Mouse (Mus musculus) kidney, postnatal 0 days (tissue): ENCODE measurements around the gene Zmiz1. TPM values are rescaled to one million over a fixed set of nuclear protein-coding genes. Genes with fewer than 3 reads are reported as not detected.
A peak's percentile ranks its signal among the peaks of the same experiment; 100 is the strongest.

Experiments used
- ATAC-seq: fragments of 200-750 bp; cut with Nextera tagmentation; replicated peaks from 2 replicates; pipeline ENCODE4 v1.8.0; 2017; ENCODE audit warnings: low read depth, moderate number of reproducible peaks, moderate TSS enrichment, moderate library complexity; ENCODE audit not compliant: low FRiP score
- DNase-seq: peaks from one replicate; pipeline ENCODE4 v3.0.0-alpha.2; 2016; ENCODE audit warnings: low spot score
- H3K27ac ChIP-seq: fragments of 300-500 bp; sonication (generic); 2 replicates; pipeline ENCODE4 v1.5.1; 2014; ENCODE audit warnings: mild to moderate bottlenecking
- H3K27me3 ChIP-seq: fragments of 300-500 bp; sonication (generic); 2 replicates; pipeline ENCODE4 v1.6.1; 2014; ENCODE audit warnings: low read length, mixed read lengths; ENCODE audit not compliant: insufficient read depth
- H3K36me3 ChIP-seq: fragments of 300-500 bp; sonication (generic); 2 replicates; pipeline ENCODE4 v1.6.1; 2014; ENCODE audit warnings: low read length, mixed read lengths; ENCODE audit not compliant: insufficient read depth
- H3K4me1 ChIP-seq: fragments of 300-500 bp; sonication (generic); replicated peaks from 2 replicates; pipeline ENCODE4 v1.6.1; 2014; ENCODE audit warnings: antibody characterized with exemption, low read length, mixed read lengths; ENCODE audit not compliant: insufficient read depth
- H3K4me2 ChIP-seq: fragments of 300-500 bp; sonication (generic); 2 replicates; pipeline ENCODE4 v1.6.1; 2014; ENCODE audit warnings: mild to moderate bottlenecking, low read length, moderate library complexity, mixed read lengths
- H3K4me3 ChIP-seq: fragments of 300-500 bp; sonication (generic); replicated peaks from 2 replicates; pipeline ENCODE4 v1.5.1; 2014; ENCODE audit warnings: low read depth, low read length
- H3K9ac ChIP-seq: fragments of 300-500 bp; sonication (generic); 2 replicates; pipeline ENCODE4 v1.6.1; 2014; ENCODE audit warnings: low read depth, low read length
- H3K9me3 ChIP-seq: fragments of 300-500 bp; sonication (generic); replicated peaks from 2 replicates; pipeline ENCODE4 v1.6.1; 2016; ENCODE audit warnings: low read length, inconsistent platforms, mixed read lengths
- CTCF ChIP-seq: IDR thresholded peaks from 2 replicates; pipeline ENCODE4 v1.5.1; 2016; ENCODE audit warnings: antibody characterized with exemption, low read depth, mild to moderate bottlenecking, moderate library complexity
- WGBS: fragments of 180-500 bp; shearing (Covaris S2); extraction: QIAGEN DNeasy Blood & Tissue Kit; methylation state at CpG from one replicate; pipeline ENCODE4 v1.1.7; 2014; 5-methylcytosine and 5-hydroxymethylcytosine counted together
- polyA plus RNA-seq: library from polyadenylated mRNA; unstranded; fragments of >200 nt; fragmentation: Nextera tagmentation; extraction: Ambion mirVana; gene quantifications from 2 replicates; pipeline ENCODE4 v1.2.1, GENCODE M21; 2015

Zmiz1 gene
- polyA plus RNA-seq, 1 experiment from 2014 or later: 25.0 TPM

DNA sequence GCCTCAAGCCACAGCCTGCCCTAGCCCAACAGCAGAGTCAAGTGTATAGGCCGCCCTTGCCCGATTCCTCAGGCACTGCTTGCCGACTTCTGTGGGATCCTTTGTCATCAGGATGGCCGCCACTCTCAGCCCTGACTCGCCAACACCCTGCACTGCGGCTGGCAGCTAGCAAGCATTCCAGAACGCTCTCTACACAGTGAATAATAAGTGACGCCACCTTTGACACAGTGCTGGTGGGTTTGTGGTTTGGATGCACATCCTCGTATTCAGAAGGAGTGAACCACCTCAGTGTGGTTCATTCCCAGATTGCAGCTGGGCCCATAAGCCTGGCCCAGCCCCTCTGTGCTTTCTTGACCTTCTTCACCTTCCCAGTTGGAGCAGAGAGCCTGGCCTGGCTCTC lies 17.1 kb downstream of the Zmiz1 start:
- Histone ChIP-seq H3K4me1 (peaks cover 90% of the 10 kb centered on the region), H3K36me3 (no peaks in the 10 kb centered on the region), H3K9ac (no peak overlapping the region), H3K4me3 (no peak overlapping the region), H3K4me2 (no peak overlapping the region), H3K9me3 (no peaks in the 10 kb centered on the region), H3K27ac (peak overlapping the region; percentile 61; the same call in 1 of the 2 replicates), H3K27me3 (no peaks in the 10 kb centered on the region)
- no peak for ATAC-seq
- no peak for DNase-seq
- no peak for TF ChIP-seq CTCF
- WGBS: 66% methylated on average over 9 of the region's 9 CpGs

DNA sequence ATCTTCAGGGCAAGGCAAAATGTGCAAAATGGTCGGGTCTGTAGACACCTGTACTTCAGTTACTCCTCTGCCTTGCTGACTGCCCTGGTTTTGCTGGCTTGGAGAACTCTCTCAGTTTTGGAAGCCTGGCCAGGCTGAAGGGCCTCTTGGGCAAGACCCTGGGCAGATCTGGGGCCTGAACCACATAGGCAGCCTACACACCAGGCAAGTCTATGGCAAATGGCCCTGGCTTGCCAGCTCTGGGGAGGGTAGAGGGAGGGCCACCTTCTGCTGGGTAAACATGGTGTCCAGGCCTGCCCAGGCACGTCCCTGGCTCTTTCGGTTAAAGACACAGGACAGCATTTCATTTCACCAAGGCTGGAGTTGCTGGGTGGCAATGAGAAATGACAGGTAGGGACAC lies 17.5 kb downstream of the Zmiz1 start:
- Histone ChIP-seq H3K9me3 (no peaks in the 10 kb centered on the region), H3K9ac (0 out of 2 replicates have a peak overlapping the region, but pooled peaks have one; percentile 13), H3K36me3 (no peaks in the 10 kb centered on the region), H3K4me2 (no peak overlapping the region), H3K4me1 (peaks cover 90% of the 10 kb centered on the region), H3K27me3 (no peaks in the 10 kb centered on the region), H3K27ac (peak overlapping the region; percentile 61), H3K4me3 (no peak overlapping the region)
- ATAC-seq: no peak
- WGBS: 71% methylated on average over 3 of the region's 3 CpGs
- TF ChIP-seq CTCF: no peak
- no peak for DNase-seq

DNA sequence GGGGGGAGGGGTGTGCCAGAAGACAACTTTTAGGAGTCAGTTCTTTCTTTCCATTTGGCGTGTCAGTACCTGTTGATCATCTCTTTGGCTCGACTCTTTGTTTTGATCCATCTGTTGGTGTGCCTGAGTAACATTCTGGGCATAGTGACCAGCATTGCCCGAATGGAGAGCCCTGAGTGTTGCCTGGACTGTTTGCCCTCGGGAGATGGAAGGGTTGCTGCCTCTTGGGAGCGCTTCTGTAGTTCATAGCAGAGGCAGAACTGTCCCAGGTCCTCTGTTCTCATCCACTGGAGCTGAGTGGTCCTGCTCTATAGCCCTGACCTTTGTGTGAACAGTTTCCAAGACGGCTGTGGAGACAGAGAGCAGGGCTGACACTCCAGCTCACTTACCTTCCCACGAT lies 18.3 kb downstream of the Zmiz1 start:
- H3K4me3 ChIP-seq: no peak overlapping the region
- 62% methylated on average over 7 of the region's 7 CpGs for WGBS
- no peaks in the 10 kb centered on the region for H3K36me3 ChIP-seq
- H3K4me2 ChIP-seq: no peak overlapping the region
- no peaks in the 10 kb centered on the region for H3K9me3 ChIP-seq
- no peak overlapping the region for H3K9ac ChIP-seq
- 0 out of 2 replicates have a peak overlapping the region, but pooled peaks have one; percentile 54 for H3K27ac ChIP-seq
- ATAC-seq: no peak
- DNase-seq: no peak
- TF ChIP-seq CTCF: no peak
- H3K27me3 ChIP-seq: no peaks in the 10 kb centered on the region
- peaks cover 90% of the 10 kb centered on the region for H3K4me1 ChIP-seq

DNA sequence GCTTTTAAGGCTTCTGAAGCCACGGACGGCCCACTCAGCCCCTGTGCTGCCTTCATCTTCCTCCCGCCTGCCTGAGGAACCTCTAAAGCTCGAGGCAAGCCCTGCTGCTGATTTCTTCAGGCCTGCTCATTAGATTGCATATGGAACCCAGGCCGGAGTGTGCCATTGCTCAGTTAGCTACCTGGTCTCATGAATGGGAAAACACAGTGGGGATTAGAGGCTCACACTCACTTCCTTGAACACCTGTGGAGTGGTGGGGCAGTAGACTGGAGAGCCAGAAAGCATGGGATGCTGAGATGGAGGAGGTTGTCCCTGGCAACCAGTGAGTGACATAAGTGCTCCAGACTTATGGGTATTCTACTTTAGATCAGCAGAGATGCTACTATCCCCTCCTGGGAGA lies 19.3 kb downstream of the Zmiz1 start:
- no peaks in the 10 kb centered on the region for H3K9me3 ChIP-seq
- H3K4me1 ChIP-seq: peaks cover 89% of the 10 kb centered on the region
- 47% methylated on average over 5 of the region's 5 CpGs for WGBS

DNA sequence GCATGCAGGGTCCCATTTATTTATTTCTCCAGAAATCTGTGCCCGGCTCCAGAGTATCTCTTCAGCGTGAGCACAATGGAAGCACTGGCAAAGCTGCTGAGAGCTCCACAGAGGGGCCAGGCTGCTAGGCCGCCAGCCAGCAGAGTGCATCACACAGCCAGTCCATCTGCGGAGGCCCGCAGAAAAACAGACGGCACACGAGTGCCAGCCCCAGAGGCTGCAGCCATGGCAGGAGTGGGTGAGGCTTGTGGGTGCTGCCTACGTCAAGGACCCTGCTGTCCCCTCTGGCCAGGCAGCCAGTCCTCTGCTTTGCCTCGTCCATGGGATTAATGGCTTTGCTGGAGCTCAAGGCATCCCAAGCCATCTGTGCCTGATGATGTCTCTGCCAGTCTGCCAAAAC lies 19.8 kb downstream of the Zmiz1 start:
- H3K9me3 ChIP-seq: no peaks in the 10 kb centered on the region
- H3K9ac ChIP-seq: no peak overlapping the region
- ATAC-seq: no peak
- no peaks in the 10 kb centered on the region for H3K36me3 ChIP-seq
- H3K4me3 ChIP-seq: no peak overlapping the region
- no peak for TF ChIP-seq CTCF
- no peaks in the 10 kb centered on the region for H3K27me3 ChIP-seq
- H3K4me2 ChIP-seq: no peak overlapping the region
- 74% methylated on average over 9 of the region's 9 CpGs for WGBS
- peak overlapping the region; percentile 92; the same call in 1 of the 2 replicates for H3K27ac ChIP-seq
- peaks cover 89% of the 10 kb centered on the region for H3K4me1 ChIP-seq
- DNase-seq: no peak

More for the DNA sequence above, 19.3 kb downstream of the Zmiz1 start:
- no peak for DNase-seq
- H3K27ac ChIP-seq: peak overlapping the region; percentile 54; the same call in 1 of the 2 replicates
- H3K36me3 ChIP-seq: no peaks in the 10 kb centered on the region
- no peak overlapping the region for H3K4me3 ChIP-seq
- no peak for ATAC-seq
- H3K9ac ChIP-seq: no peak overlapping the region
- no peak overlapping the region for H3K4me2 ChIP-seq
- no peaks in the 10 kb centered on the region for H3K27me3 ChIP-seq
- TF ChIP-seq CTCF: no peak

DNA sequence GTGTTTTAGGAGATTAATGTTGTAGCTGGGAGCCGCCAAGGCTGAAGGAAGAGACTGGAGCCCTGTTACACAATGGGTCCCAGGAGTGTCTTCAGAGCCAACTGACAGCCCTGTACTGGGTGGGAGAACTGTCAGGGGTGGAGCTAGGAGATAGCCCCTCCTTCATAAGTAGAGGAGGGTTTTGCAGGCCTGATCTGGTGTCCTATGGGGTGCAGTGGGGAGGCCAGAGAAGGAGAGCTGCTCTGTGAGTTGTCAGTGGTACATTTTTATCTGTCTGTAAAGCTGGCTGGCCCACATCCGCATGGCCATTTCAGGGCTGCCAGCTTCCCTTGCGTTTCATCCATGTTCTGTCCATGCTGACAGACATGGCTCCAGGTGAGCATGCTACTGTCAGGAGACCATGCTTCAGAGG lies 20.9 kb downstream of the Zmiz1 start:
- WGBS: 61% methylated on average over 3 of the region's 3 CpGs
- Histone ChIP-seq H3K36me3 (no peaks in the 10 kb centered on the region), H3K27me3 (no peaks in the 10 kb centered on the region), H3K9me3 (no peaks in the 10 kb centered on the region), H3K4me2 (no peak overlapping the region), H3K4me3 (no peak overlapping the region), H3K4me1 (peaks cover 82% of the 10 kb centered on the region), H3K27ac (peak overlapping the region; percentile 92), H3K9ac (no peak overlapping the region)
- DNase-seq (no peak), ATAC-seq (0 out of 2 replicates have a peak, but pooled peaks have one; percentile 15)
- TF ChIP-seq CTCF: no peak

GRCm38 (mm10) chr14:25480443-25480842 lies 21.5 kb downstream of the Zmiz1 start:
- Histone ChIP-seq H3K36me3 (no peaks in the 10 kb centered on the region), H3K9me3 (no peaks in the 10 kb centered on the region), H3K4me1 (peaks cover 77% of the 10 kb centered on the region), H3K4me2 (no peak overlapping the region), H3K27ac (peak overlapping the region; percentile 92), H3K27me3 (no peaks in the 10 kb centered on the region), H3K9ac (no peak overlapping the region; the same call in 1 of the 2 replicates), H3K4me3 (no peak overlapping the region)
- ATAC-seq (no peak), DNase-seq (no peak)
- no peak for TF ChIP-seq CTCF
- 69% methylated on average over 4 of the region's 4 CpGs for WGBS
